Mouse (Mus musculus): ENCODE data around the gene Rnf113a1.
"Not testable (repeated sequence)": the region's sequence is repeated elsewhere in the genome, so short reads cannot be mapped to it uniquely, and the experiment has no call there.

Rnf113a1 gene

DNA sequence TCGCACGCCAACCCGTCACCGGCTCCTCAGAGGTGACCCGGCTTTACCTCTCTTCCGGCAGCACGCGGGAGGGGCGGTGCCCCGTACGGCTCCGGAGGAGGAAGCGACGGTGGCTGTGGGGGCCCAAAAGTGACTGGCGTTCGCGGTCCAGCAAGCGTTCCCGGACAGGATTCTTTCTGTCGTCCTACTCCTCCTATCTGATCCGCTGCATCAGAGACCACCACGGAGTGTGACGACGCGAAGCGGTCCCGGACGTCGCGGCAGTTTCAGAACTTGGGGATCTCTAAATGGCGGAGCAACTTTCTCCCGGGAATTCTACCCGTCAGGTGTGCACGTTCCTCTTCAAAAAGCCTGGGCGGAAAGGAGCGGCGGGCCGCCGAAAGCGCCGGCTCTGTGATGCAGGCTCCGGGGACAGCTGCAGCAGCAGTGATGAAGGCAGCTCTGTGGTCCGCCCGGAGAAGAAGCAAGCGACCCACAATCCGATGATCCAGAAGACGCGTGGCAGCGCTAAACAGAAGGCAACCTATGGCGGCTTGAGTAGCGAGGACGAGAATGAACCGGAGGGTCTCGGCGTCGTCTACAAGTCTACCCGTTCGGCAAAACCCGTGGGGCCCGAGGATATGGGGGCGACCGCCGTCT is at the start of gene Rnf113a1, which contains the start of gene Ndufa1:
Rnf113a1 (plus strand) TSS at position 141 of the 639 bp plus-strand sequence.
Ndufa1 (minus strand) TSS at position 59 of the 639 bp plus-strand sequence.
- peak; percentile 74 for DNase-seq (ENCODE audit: extremely low spot score, low spot score)

- no peak for DNase-seq (ENCODE audit: extremely low spot score, low spot score)
Observed at GRCm38 (mm10) chrX:37141732-37142131, 49.3 kb upstream of the Rnf113a1 start.

GRCm38 (mm10) chrX:37144498-37144897 is 46.5 kb upstream of the Rnf113a1 start:
- not testable (repeated sequence) for DNase-seq (ENCODE audit: extremely low spot score, low spot score)

GRCm38 (mm10) chrX:37144954-37145353 is 46.1 kb upstream of the Rnf113a1 start:
- DNase-seq (ENCODE audit: extremely low spot score, low spot score) = no peak

DNA sequence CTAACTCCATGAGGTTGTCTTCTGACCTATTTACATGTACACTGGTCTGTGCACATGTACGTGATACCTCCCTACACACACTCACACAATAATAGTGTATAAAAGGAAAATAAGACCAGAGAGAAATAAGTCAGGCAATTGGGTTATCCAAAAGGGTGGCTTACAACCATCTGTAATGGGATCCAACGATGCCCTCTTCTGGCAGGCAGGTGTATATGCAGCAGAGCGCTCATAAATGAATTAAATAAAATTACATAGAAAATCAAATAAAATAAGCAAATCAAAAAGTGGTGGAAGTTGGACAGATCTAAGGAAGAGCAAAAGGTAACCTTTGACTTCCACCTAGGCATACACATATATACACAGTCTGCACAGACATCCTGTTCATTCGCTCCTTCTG is 33.2 kb upstream of the Rnf113a1 start:
- no peak for DNase-seq (ENCODE audit: extremely low spot score, low spot score)

DNA sequence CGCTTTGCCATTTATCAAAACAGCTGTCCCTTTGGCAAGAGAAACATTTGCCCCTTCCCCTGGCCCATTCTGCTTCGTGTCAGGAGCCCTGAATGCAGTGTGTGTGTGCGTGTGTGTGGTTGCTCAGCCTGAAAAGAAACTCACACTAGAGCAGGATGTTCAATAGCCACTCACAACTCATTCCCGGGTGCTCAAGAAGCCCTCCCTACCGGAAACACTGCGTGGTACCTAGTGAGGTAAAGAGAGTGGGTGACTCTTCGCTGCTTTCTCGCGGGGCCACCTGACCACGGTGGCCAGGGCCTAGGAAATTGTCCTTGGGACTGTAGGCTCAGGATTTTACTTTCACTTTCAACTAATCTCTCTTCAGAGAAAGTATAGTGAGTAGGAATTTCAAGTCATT is 29.9 kb upstream of the Rnf113a1 start:
- DNase-seq (ENCODE audit: extremely low spot score, low spot score) = no peak

DNA sequence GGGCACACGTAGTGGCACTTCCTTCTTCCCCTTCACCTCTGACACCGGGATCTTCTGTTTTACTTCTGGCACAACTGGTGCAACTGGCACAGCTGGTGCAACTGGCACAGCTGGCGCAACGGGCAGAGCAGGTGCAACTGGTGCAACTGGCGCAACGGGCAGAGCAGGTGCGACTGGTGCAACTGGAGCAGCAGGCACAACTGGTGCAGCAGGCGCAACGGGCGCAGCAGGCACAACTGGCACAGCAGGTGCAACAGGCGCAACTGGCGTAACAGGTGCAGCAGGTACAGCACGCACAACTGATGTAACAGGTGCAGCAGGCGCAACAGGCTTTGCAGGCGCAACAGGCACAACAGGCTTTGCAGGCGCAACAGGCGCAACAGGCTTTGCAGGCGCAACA is 27.9 kb upstream of the Rnf113a1 start:
- no peak for DNase-seq (ENCODE audit: extremely low spot score, low spot score)

DNA sequence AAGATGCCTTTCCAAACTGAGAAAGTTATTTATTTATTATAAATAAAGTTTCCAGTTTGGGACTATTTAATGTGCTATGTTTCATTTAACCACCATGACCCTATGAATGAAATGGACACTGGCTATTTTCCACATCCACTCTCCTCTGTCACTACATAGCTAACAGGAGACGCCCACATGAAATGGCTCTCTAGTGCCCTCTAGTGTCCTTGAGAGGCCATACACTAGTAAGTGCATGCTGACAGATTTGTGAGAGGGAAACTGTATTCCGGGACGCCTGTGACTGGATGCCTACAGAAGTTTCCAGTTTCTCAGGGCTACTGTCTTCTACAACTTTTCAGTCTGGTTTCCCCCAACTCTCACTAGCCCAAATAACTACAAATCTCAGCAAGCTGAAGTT is 24.0 kb upstream of the Rnf113a1 start:
- no peak for DNase-seq (ENCODE audit: extremely low spot score, low spot score)

- DNase-seq (ENCODE audit: extremely low spot score, low spot score) = no peak
Observed at GRCm38 (mm10) chrX:37168742-37169141, 22.3 kb upstream of the Rnf113a1 start, which contains the start of gene Akap14. TSS of gene Akap14 (minus strand) at chrX:37168842.

- DNase-seq (ENCODE audit: extremely low spot score, low spot score) = not testable (repeated sequence)
Observed at GRCm38 (mm10) chrX:37184401-37184800, 6.6 kb upstream of the Rnf113a1 start.

DNA sequence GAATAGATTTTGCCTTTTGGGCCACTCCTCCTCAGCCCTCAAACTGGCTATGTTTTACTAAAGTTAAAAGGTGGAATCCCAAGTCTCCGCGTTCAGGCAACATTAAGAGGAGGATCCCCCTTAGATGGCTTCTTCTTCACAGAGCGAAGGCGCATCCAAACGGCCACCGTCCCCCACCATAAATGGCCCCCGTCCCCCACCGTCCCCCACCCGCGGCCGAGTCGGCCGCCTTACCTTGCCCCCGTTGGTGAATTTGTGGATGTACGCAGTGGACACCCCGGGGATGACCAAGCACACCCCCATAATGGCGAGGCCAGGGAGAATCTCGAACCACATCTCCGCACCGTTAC is 315 bp upstream of the Rnf113a1 start:
- DNase-seq (ENCODE audit: extremely low spot score, low spot score) = no peak

- DNase-seq (ENCODE audit: extremely low spot score, low spot score) = no peak
Observed at GRCm38 (mm10) chrX:37191744-37192379, 817 bp downstream of the Rnf113a1 start.

DNA sequence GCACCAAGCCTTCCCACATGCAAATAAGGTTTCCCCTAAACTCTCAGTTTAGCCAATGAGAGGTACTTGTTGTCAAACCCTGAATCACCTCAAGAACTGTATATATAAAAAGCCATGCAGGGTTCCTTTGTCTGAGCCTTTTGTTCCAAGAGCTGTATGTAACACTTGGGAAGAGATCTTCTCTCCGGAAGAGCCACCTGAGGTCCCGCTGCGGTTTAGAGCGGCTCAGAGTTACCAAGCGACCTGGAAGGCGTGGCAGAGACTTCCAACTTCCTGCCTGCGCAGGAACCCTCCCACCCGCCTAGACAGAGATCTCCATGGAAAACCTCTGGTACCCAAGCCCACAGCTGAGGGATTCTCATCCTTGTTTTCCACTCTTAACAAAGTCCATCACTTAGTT is 7.6 kb downstream of the Rnf113a1 start:
- no peak for DNase-seq (ENCODE audit: extremely low spot score, low spot score)

DNA sequence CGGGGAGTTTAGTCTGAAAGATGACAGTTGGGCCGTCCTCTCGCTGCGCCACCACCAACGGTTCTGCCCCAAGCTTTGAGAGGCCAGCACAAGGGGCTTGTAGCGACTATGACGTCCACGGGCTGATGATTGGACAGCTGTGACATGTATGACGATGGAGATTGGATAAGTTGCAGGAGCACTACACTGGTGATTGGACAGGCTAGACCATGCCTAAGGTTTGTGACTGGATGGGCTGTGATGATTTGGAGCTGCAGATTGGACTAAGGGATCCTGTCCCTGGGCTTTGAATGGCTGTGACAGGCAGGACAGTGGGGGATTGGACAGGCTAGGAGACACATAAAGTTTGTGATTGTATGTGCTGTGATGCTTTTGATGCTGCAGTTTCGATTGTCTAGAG is 19.9 kb downstream of the Rnf113a1 start, which contains the start of gene Gm9:
Gm9 (minus strand) TSS at position 101 of the 400 bp plus-strand sequence.
- DNase-seq (ENCODE audit: extremely low spot score, low spot score) = no peak

DNA sequence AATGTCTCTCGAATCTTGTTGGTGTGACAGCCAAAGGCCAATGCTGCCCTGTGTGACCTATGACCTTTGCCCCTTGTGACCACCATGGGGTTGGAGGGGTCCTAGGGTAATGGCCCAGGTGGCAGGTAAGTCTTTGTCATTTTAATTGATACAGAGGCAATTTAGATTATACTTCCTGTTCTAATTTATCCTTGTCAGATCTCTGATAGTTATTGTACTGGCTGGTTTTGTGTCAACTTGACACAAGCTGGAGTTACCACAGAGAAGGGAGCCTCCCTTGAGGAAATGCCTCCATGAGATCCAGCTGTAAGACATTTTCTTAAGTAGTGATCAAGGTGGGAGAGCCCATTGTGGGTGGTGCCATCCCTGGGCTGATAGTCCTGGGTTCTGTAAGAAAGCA is 31.1 kb downstream of the Rnf113a1 start, which contains the start of gene Rhox1:
Rhox1 (minus strand) TSS at position 101 of the 400 bp plus-strand sequence.
- DNase-seq (ENCODE audit: extremely low spot score, low spot score) = not testable (repeated sequence)

Measured in neural tube, embryonic 10.5 days (tissue).